8 mouse cellular contexts compared by ENCODE assay signal in the genomic region with DNA sequence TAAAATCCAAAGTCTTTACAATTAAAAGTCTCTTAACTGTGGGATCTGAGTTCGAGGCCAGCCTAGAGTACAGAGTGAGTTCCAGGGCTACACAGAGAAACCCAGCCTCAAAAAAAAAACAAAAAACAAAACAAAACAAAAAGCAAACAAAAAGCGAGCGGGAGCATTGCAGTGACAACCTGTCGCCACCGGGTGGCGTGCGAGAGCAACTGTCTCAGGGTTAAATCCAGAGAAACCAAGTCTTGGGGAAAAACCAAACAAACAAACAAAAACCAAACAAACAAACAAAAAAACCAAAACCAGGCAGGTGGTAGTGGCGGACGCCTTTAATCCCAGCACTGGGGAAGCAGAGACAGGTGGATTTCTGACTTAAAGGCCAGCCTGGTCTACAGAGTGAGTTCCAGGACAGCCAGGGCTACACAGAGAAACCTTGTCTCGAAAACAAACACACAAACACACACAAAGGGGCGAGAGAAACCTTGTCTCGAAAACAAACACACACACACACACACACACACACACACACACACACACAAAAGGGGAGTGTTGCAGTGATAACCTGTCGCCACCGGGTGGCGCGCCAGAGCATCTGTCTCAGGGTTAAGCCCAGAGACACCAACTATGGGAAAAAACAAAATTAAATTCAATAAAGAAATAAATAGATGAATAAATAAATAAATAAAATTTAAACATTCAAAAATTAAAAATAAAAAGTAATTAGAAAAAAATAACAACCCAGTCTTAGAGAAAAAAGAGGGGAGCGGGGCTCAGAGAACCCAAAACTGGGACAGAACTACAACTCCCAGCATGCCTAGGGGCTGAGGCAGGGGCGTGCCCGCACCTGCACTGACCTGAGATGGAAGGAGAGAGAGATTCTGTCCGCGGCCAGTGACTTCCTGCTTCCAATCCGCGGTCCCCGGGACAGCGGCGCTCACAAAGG.
DNase-seq lines count a peak whose midpoint lies in the region; ATAC-seq and TF ChIP-seq lines count a peak whose summit lies in the region.

No protein-coding gene starts in this region.

- peaks cover 4% of the 10 kb centered on the region for H3K9me3 ChIP-seq in G1E (replicated peaks)
- no peaks in the 10 kb centered on the region for H3K9me3 ChIP-seq in forebrain, embryonic 11.5 days (ENCODE audit: control insufficient read depth, low read length)

- H3K4me2 ChIP-seq in forebrain, embryonic 11.5 days (ENCODE audit: low read depth, low read length, severe bottlenecking) = peak overlapping the region; percentile 32; the same call in 1 of the 2 replicates

- H3K4me1 ChIP-seq in G1E (ENCODE audit: insufficient read depth, low read depth, low read length) = peaks cover 9% of the 10 kb centered on the region
- H3K4me1 ChIP-seq in bone marrow, adult 2 months (ENCODE audit: control insufficient read depth, insufficient read depth, low read length) = no peaks in the 10 kb centered on the region
- no peaks in the 10 kb centered on the region for H3K4me1 ChIP-seq in forebrain, embryonic 11.5 days (replicated peaks; ENCODE audit: control insufficient read depth, insufficient read depth, low read length)

- intact Hi-C loops in heart, postnatal 14 days (cut with DNase I) = loop anchor here (10.0 kb wide), 1 partner anchor 1182 kb away; no protein-coding TSS in a partner anchor

- no peaks in the 10 kb centered on the region for H3K79me2 ChIP-seq in macrophage (ENCODE audit: inconsistent target)

- TF ChIP-seq POLR2A in bone marrow, adult 2 months (IDR thresholded peaks at IDR 0.05; ENCODE audit: borderline replicate concordance, control insufficient read depth, low read depth, low read length) = no peak

- H3K4me3 ChIP-seq in G1E (ENCODE audit: low read depth, low read length) (peak overlapping the region; percentile 90), macrophage (ENCODE audit: inconsistent target) (peak overlapping the region; percentile 78)
- peak overlapping the region; percentile 94 for H3K4me3 ChIP-seq in bone marrow, adult 2 months (replicated peaks; ENCODE audit: control insufficient read depth, low read depth, low read length)
- peak overlapping the region; percentile 59 for H3K4me3 ChIP-seq in forebrain, embryonic 11.5 days (ENCODE audit: low read depth, low read length)

- peaks cover 3% of the 10 kb centered on the region for H3K36me3 ChIP-seq in G1E (replicated peaks)
- no peaks in the 10 kb centered on the region for H3K36me3 ChIP-seq in forebrain, embryonic 11.5 days (ENCODE audit: control insufficient read depth, insufficient read depth, low read length)
- no peaks in the 10 kb centered on the region for H3K36me3 ChIP-seq in macrophage (ENCODE audit: inconsistent target)

- H3K27ac ChIP-seq in bone marrow, adult 2 months (ENCODE audit: control insufficient read depth, insufficient read depth, low read depth, low read length, poor library complexity) = peak overlapping the region; percentile 78
- 0 out of 2 replicates have a peak overlapping the region, but pooled peaks have one; percentile 31 for H3K27ac ChIP-seq in forebrain, embryonic 11.5 days (ENCODE audit: low read depth, low read length)
- H3K27ac ChIP-seq in macrophage = peak overlapping the region; percentile 70

- ATAC-seq in G1E (ENCODE audit: extremely low read depth, insufficient number of reproducible peaks, low FRiP score, poor library complexity, severe bottlenecking) = peak; percentile 74
- peak; percentile 89 for ATAC-seq in forebrain, embryonic 11.5 days (replicated peaks; ENCODE audit: low FRiP score)

- H3K9ac ChIP-seq in forebrain, embryonic 11.5 days (ENCODE audit: low read length) = peak overlapping the region; percentile 65

- WGBS in bone marrow, adult 2 months = 1% methylated on average over 26 of the region's 26 CpGs
- 12% methylated on average over 26 of the region's 26 CpGs for whole genome bisulfite sequencing in forebrain, embryonic 11.5 days
- 3% methylated on average over 26 of the region's 26 CpGs for WGBS in macrophage (ENCODE audit: missing documents)

- peak; percentile 83 for TF ChIP-seq CTCF in G1E (IDR thresholded peaks at IDR 0.05; ENCODE audit: low read depth, low read length)
- TF ChIP-seq CTCF in bone marrow, adult 2 months (IDR thresholded peaks at IDR 0.05; ENCODE audit: control insufficient read depth, insufficient read depth, low read length) = peak; percentile 75

- DNase-seq in G1E (ENCODE audit: low spot score) = peak; percentile 62
- DNase-seq in forebrain, embryonic 11.5 days (ENCODE audit: low spot score) = peak; percentile 85
- peak; percentile 30 to 68 for DNase-seq in heart, postnatal 14 days
- peak; percentile 65 to 72 for DNase-seq in layer of hippocampus, postnatal 10 days (ENCODE audit: low spot score in 2 of 2)
- DNase-seq in retina, postnatal 7 days (ENCODE audit: low read depth, low spot score) = peak; percentile 76
- DNase-seq in urinary bladder, postnatal 4 days (ENCODE audit: low spot score in 2 of 2) = peak; percentile 21 to 65

- no peaks in the 10 kb centered on the region for H3K27me3 ChIP-seq in G1E (ENCODE audit: insufficient read depth, low read length)
- H3K27me3 ChIP-seq in forebrain, embryonic 11.5 days (ENCODE audit: control insufficient read depth, insufficient read depth, low read length) = no peaks in the 10 kb centered on the region

Comparison
In these comparisons a context has a peak if more than half of its experiments do, and no peak if none do; other contexts are left out.
1. Peak in every context shown above with its lines: DNase-seq, ATAC-seq, H3K4me3 ChIP-seq and H3K27ac ChIP-seq.